Mouse (Mus musculus) MEL (cell line): ENCODE data around the gene Hectd3. TPM values are rescaled to one million over a fixed set of nuclear protein-coding genes. Genes with fewer than 3 reads are reported as not detected.

ENCODE experiments used
- DNase-seq: peaks from one replicate; pipeline ENCODE4 v3.0.0; 2011; ENCODE audit warnings: low read depth, low spot score
- H3K27ac ChIP-seq: 2 replicates; pipeline ENCODE4 v1.5.1; 2012; ENCODE audit warnings: low read depth, mild to moderate bottlenecking, control low read depth, low read length, moderate library complexity; ENCODE audit not compliant: control insufficient read depth
- H3K27me3 ChIP-seq, 2 experiments: fragments of 150-350 bp in 1 of 2; sonication (generic) in 1 of 2; 2 replicates each; pipeline ENCODE4 v1.6.1; 2012; ENCODE audit warnings: low read length in 2 of 2, mild to moderate bottlenecking in 2 of 2, improper control_type of control experiment in 1 of 2, moderate library complexity in 1 of 2; ENCODE audit not compliant: insufficient read depth in 2 of 2, control insufficient read depth in 1 of 2
- H3K36me3 ChIP-seq, 2 experiments: 2 replicates each; pipeline ENCODE4 v1.6.1; 2012 to 2014; ENCODE audit warnings: low read length in 2 of 2, improper control_type of control experiment in 1 of 2, inconsistent platforms in 1 of 2, mild to moderate bottlenecking in 1 of 2; ENCODE audit not compliant: insufficient read depth in 2 of 2, control insufficient read depth in 1 of 2
- H3K4me1 ChIP-seq, 2 experiments: fragments of 150-350 bp in 1 of 2; sonication (generic) in 1 of 2; 2 replicates each; pipeline ENCODE4 v1.6.1; 2012; ENCODE audit warnings: low read length in 2 of 2, improper control_type of control experiment in 1 of 2, mild to moderate bottlenecking in 1 of 2; ENCODE audit not compliant: insufficient read depth in 2 of 2, control insufficient read depth in 1 of 2
- H3K4me3 ChIP-seq, 2 experiments: fragments of 150-350 bp in 1 of 2; sonication (generic) in 1 of 2; 2 replicates each; pipeline ENCODE4 v1.5.1; 2012; ENCODE audit warnings: low read depth in 2 of 2, low read length in 2 of 2, mild to moderate bottlenecking in 2 of 2, moderate library complexity in 2 of 2, control low read depth in 1 of 2, improper control_type of control experiment in 1 of 2; ENCODE audit not compliant: control insufficient read depth in 1 of 2, insufficient read depth in 1 of 2
- H3K79me2 ChIP-seq: 2 replicates; pipeline ENCODE4 v1.6.1; 2012; ENCODE audit warnings: mild to moderate bottlenecking, low read length, moderate library complexity; ENCODE audit not compliant: control insufficient read depth, poor library complexity, insufficient read depth
- H3K9ac ChIP-seq: 2 replicates; pipeline ENCODE4 v1.6.1; 2012; ENCODE audit warnings: low read depth, mild to moderate bottlenecking, control low read depth, low read length, moderate library complexity; ENCODE audit not compliant: control insufficient read depth, poor library complexity, severe bottlenecking
- H3K9me3 ChIP-seq: fragments of 150-350 bp; sonication (generic); replicated peaks from 2 replicates; pipeline ENCODE4 v1.6.1; 2012; ENCODE audit warnings: mild to moderate bottlenecking, low read length, improper control_type of control experiment, moderate library complexity; ENCODE audit not compliant: insufficient read depth
- BHLHE40 ChIP-seq: IDR thresholded peaks from 2 replicates; pipeline ENCODE4 v1.6.1; 2012; ENCODE audit warnings: low read depth, mild to moderate bottlenecking, inconsistent platforms, low read length, improper control_type of control experiment, borderline replicate concordance
- CTCF ChIP-seq, 3 experiments: IDR thresholded peaks in 2 of 3; conservative IDR thresholded peaks in 1 of 3; 2 replicates each; pipeline ENCODE4 v1.5.1; 2011 to 2012; ENCODE audit warnings: low read length in 3 of 3, low read depth in 2 of 3, mild to moderate bottlenecking in 2 of 3, improper control_type of control experiment in 1 of 3, inconsistent platforms in 1 of 3, mixed read lengths in 1 of 3, moderate library complexity in 1 of 3; ENCODE audit not compliant: control insufficient read depth in 1 of 3, insufficient read depth in 1 of 3, poor library complexity in 1 of 3, severe bottlenecking in 1 of 3
- ELF1 ChIP-seq: IDR thresholded peaks from 2 replicates; pipeline ENCODE4 v1.6.1; 2014; ENCODE audit warnings: low read depth, mild to moderate bottlenecking, inconsistent platforms, low read length, improper control_type of control experiment, moderate library complexity
- HCFC1 ChIP-seq: IDR thresholded peaks from 2 replicates; pipeline ENCODE4 v1.6.1; 2012; ENCODE audit warnings: low read depth, mild to moderate bottlenecking, inconsistent platforms, low read length, improper control_type of control experiment, moderate library complexity
- JUND ChIP-seq: IDR thresholded peaks from 2 replicates; pipeline ENCODE4 v1.6.1; 2011; ENCODE audit warnings: low read depth, mild to moderate bottlenecking, improper control_type of control experiment, low read length
- MAFK ChIP-seq: IDR thresholded peaks from 2 replicates; pipeline ENCODE4 v1.6.1; 2011; ENCODE audit warnings: low read depth, mild to moderate bottlenecking, low read length, improper control_type of control experiment, borderline replicate concordance
- MAX ChIP-seq: IDR thresholded peaks from 2 replicates; pipeline ENCODE4 v1.6.1; 2011; ENCODE audit warnings: low read length, improper control_type of control experiment
- MEF2A ChIP-seq: IDR thresholded peaks from 2 replicates; pipeline ENCODE4 v1.6.1; 2014; ENCODE audit warnings: low read depth, mild to moderate bottlenecking, inconsistent platforms, low read length, improper control_type of control experiment; ENCODE audit not compliant: poor library complexity, insufficient replicate concordance, severe bottlenecking; ENCODE audit errors: extremely low read depth
- POLR2A ChIP-seq, 2 experiments: IDR thresholded peaks; 2 replicates each; pipeline ENCODE4 v1.6.1; 2011 to 2012; ENCODE audit warnings: low read length in 2 of 2, mild to moderate bottlenecking in 2 of 2, control low read depth in 1 of 2, improper control_type of control experiment in 1 of 2, low read depth in 1 of 2, moderate library complexity in 1 of 2; ENCODE audit not compliant: control insufficient read depth in 1 of 2, insufficient read depth in 1 of 2, poor library complexity in 1 of 2
- RCOR1 ChIP-seq: IDR thresholded peaks from 2 replicates; pipeline ENCODE4 v1.6.1; 2012; ENCODE audit warnings: low read depth, mild to moderate bottlenecking, inconsistent platforms, low read length, improper control_type of control experiment
- SIN3A ChIP-seq: IDR thresholded peaks from 2 replicates; pipeline ENCODE4 v1.6.1; 2012; ENCODE audit warnings: low read length, improper control_type of control experiment, inconsistent platforms
- UBTF ChIP-seq: IDR thresholded peaks from 2 replicates; pipeline ENCODE4 v1.6.1; 2012; ENCODE audit warnings: low read depth, mild to moderate bottlenecking, inconsistent platforms, low read length, improper control_type of control experiment, moderate library complexity, borderline replicate concordance; ENCODE audit not compliant: insufficient read depth
- USF2 ChIP-seq, 2 experiments: IDR thresholded peaks; 2 replicates each; pipeline ENCODE4 v1.6.1; 2011 to 2012; ENCODE audit warnings: improper control_type of control experiment in 2 of 2, low read length in 2 of 2, borderline replicate concordance in 1 of 2, inconsistent platforms in 1 of 2, low read depth in 1 of 2, mild to moderate bottlenecking in 1 of 2; ENCODE audit not compliant: insufficient read depth in 1 of 2
- ZNF384 ChIP-seq: IDR thresholded peaks from 2 replicates; pipeline ENCODE4 v1.6.1; 2012; ENCODE audit warnings: low read depth, mild to moderate bottlenecking, inconsistent platforms, low read length, improper control_type of control experiment
- polyA plus RNA-seq, 2 experiments: library from polyadenylated mRNA; stranded (reverse) in 1 of 2; unstranded in 1 of 2; fragments of >175 nt in 1 of 2; fragments of >200 nt in 1 of 2; gene quantifications; 2 replicates each; pipeline versions ENCODE4 v1.2.1 to v1.2.4; 2012; ENCODE audit warnings: low replicate concordance in 2 of 2, low read depth in 1 of 2; ENCODE audit not compliant: insufficient read length in 2 of 2, insufficient read depth in 1 of 2, missing spikeins in 1 of 2
- total RNA-seq: library from RNA; depleted of rRNA; stranded (reverse); fragments of 300-350 nt; gene quantifications from 2 replicates; pipeline ENCODE4 v1.2.3, GENCODE M21; 2012

The Hectd3 gene
- total and polyA plus RNA-seq, 3 experiments = 9.8 to 19.1 TPM; not detected in 1

- no peak for DNase-seq
- H3K27me3 ChIP-seq = peaks cover 0 to 2% of the 10 kb centered on the region in 2 experiments; a peak in 1 of 4 replicates
- peaks cover 6% of the 10 kb centered on the region; the same call in 1 of the 2 replicates for H3K79me2 ChIP-seq
- no peak overlapping the region for H3K9ac ChIP-seq
- H3K27ac ChIP-seq = no peak overlapping the region
- H3K4me1 ChIP-seq = no peaks in the 10 kb centered on the region
- TF ChIP-seq SIN3A (no peak), USF2 (IDR thresholded peaks at IDR 0.05; ENCODE audit: borderline replicate concordance in 1 of 2, insufficient read depth in 1 of 2, low read depth in 1 of 2, low read length in 2 of 2) (no peak), RCOR1 (no peak), MAFK (no peak), MAX (no peak), POLR2A (IDR thresholded peaks at IDR 0.05; ENCODE audit: control insufficient read depth in 1 of 2, insufficient read depth in 1 of 2, low read depth in 1 of 2, low read length in 2 of 2, poor library complexity in 1 of 2) (no peak), HCFC1 (no peak), BHLHE40 (no peak), ELF1 (no peak), UBTF (no peak), ZNF384 (no peak), MEF2A (no peak)
- H3K4me3 ChIP-seq = no peak overlapping the region
- no peaks in the 10 kb centered on the region for H3K9me3 ChIP-seq
- peaks cover 0 to 3% of the 10 kb centered on the region in 2 experiments; a peak in 2 of 4 replicates for H3K36me3 ChIP-seq
These were observed 19.8 kb downstream of the Hectd3 start for GRCm38 (mm10) chr4:117014901-117015415.

- Histone ChIP-seq H3K27me3 (no peaks in the 10 kb centered on the region; a peak in 1 of 4 replicates), H3K4me3 (no peak overlapping the region), H3K9ac (no peak overlapping the region), H3K4me1 (peaks cover 0 to 3% of the 10 kb centered on the region in 2 experiments; a peak in 3 of 4 replicates), H3K9me3 (no peaks in the 10 kb centered on the region), H3K27ac (no peak overlapping the region), H3K36me3 (peaks cover 6 to 15% of the 10 kb centered on the region in 2 experiments), H3K79me2 (peaks cover 19% of the 10 kb centered on the region)
- peak; percentile 52 for DNase-seq
- no peak for TF ChIP-seq RCOR1
- TF ChIP-seq JUND = no peak
- TF ChIP-seq CTCF (IDR thresholded peaks at IDR 0.05 in 2 of 3, conservative IDR thresholded peaks at IDR 0.05 in 1 of 3; ENCODE audit: control insufficient read depth in 1 of 3, insufficient read depth in 1 of 3, low read depth in 2 of 3, low read length in 3 of 3, poor library complexity in 1 of 3, severe bottlenecking in 1 of 3) = peak in 1 of 3 experiments; percentile 19; a peak in 1 of 6 replicates
These were observed 22.6 kb downstream of the Hectd3 start for GRCm38 (mm10) chr4:117017738-117018137.
